Mouse (Mus musculus) kidney, adult 2 months (tissue): ENCODE data around the gene Ccdc91. TPM values are rescaled to one million over a fixed set of nuclear protein-coding genes. Genes with fewer than 3 reads are reported as not detected.

ENCODE experiments used
- DNase-seq: peaks from one replicate; pipeline ENCODE4 v3.0.0; 2021
- H3K27ac ChIP-seq: fragments of 200-500 bp; 2 replicates; pipeline ENCODE4 v1.5.1; 2012; ENCODE audit warnings: low read depth, low read length, control low read depth, inconsistent platforms; ENCODE audit not compliant: insufficient read depth
- H3K27me3 ChIP-seq: fragments of 200-500 bp; replicated peaks from 2 replicates; pipeline ENCODE4 v1.6.1; 2012; ENCODE audit warnings: mild to moderate bottlenecking, moderate library complexity, low read length, inconsistent platforms; ENCODE audit not compliant: control insufficient read depth, insufficient read depth
- H3K36me3 ChIP-seq: fragments of 200-500 bp; 2 replicates; pipeline ENCODE4 v1.6.1; 2012; ENCODE audit warnings: mild to moderate bottlenecking, moderate library complexity, low read length, inconsistent platforms; ENCODE audit not compliant: control insufficient read depth, insufficient read depth
- H3K4me1 ChIP-seq: fragments of 200-500 bp; 2 replicates; pipeline ENCODE4 v1.6.1; 2011; ENCODE audit warnings: low read length; ENCODE audit not compliant: control insufficient read depth, insufficient read depth
- H3K4me3 ChIP-seq: fragments of 200-500 bp; 2 replicates; pipeline ENCODE4 v1.5.1; 2011; ENCODE audit warnings: mild to moderate bottlenecking, low read depth, low read length, control low read depth; ENCODE audit not compliant: insufficient read depth
- CTCF ChIP-seq: fragments of 200-500 bp; conservative IDR thresholded peaks from 2 replicates; pipeline ENCODE4 v1.5.1; 2011; ENCODE audit warnings: low read depth, mild to moderate bottlenecking, control low read depth, low read length, moderate library complexity, mixed read lengths; ENCODE audit not compliant: insufficient read depth, insufficient read length
- POLR2A ChIP-seq: fragments of 200-500 bp; IDR thresholded peaks from one replicate; pipeline ENCODE4 v1.6.1; 2011; ENCODE audit warnings: low read depth, low read length, control low read depth
- WGBS: fragments of 180-500 bp; shearing (Covaris S2); methylation state at CpG from one replicate; pipeline ENCODE4 v1.1.7; 2018; 5-methylcytosine and 5-hydroxymethylcytosine counted together
- polyA plus RNA-seq: library from polyadenylated mRNA; depleted of rRNA; stranded (reverse); fragments of >200 nt; gene quantifications from 2 replicates; pipeline ENCODE4 v1.2.3, GENCODE M21; 2012

Ccdc91 gene
- polyA plus RNA-seq, 1 experiment, result 38.3 TPM

- WGBS, result 71% methylated on average over 5 of the region's 5 CpGs
- H3K27ac ChIP-seq, result no peak overlapping the region
- peak; percentile 54 for DNase-seq
- H3K4me3 ChIP-seq, result no peak overlapping the region
- no peaks in the 10 kb centered on the region for H3K27me3 ChIP-seq
- H3K4me1 ChIP-seq, result peaks cover 9% of the 10 kb centered on the region
- H3K36me3 ChIP-seq, result no peaks in the 10 kb centered on the region; the same call in 1 of the 2 replicates
- TF ChIP-seq POLR2A, result no peak
- TF ChIP-seq CTCF, result no peak
Observed at GRCm38 (mm10) chr6:147534971-147535370, 59.3 kb downstream of the Ccdc91 start.

GRCm38 (mm10) chr6:147538236-147538635, 62.6 kb downstream of the Ccdc91 start:
- Histone ChIP-seq H3K36me3 (no peaks in the 10 kb centered on the region; the same call in 1 of the 2 replicates), H3K4me3 (no peak overlapping the region), H3K27me3 (no peaks in the 10 kb centered on the region), H3K4me1 (peaks cover 9% of the 10 kb centered on the region), H3K27ac (no peak overlapping the region)
- 70% methylated on average over 5 of the region's 5 CpGs for WGBS
- TF ChIP-seq POLR2A (no peak), CTCF (no peak)
- no peak for DNase-seq

- Histone ChIP-seq H3K4me3 (no peak overlapping the region), H3K36me3 (no peaks in the 10 kb centered on the region; the same call in 1 of the 2 replicates), H3K27ac (no peak overlapping the region), H3K27me3 (no peaks in the 10 kb centered on the region), H3K4me1 (peaks cover 9% of the 10 kb centered on the region)
- 31% methylated on average over 7 of the region's 7 CpGs for WGBS
- no peak for TF ChIP-seq POLR2A
- TF ChIP-seq CTCF, result no peak
- DNase-seq, result peak; percentile 73
Observed at GRCm38 (mm10) chr6:147539056-147539600, 63.5 kb downstream of the Ccdc91 start.

- no peaks in the 10 kb centered on the region; the same call in 1 of the 2 replicates for H3K36me3 ChIP-seq
- no peak for TF ChIP-seq POLR2A
- no peak for TF ChIP-seq CTCF
- peaks cover 9% of the 10 kb centered on the region for H3K4me1 ChIP-seq
- H3K27me3 ChIP-seq, result no peaks in the 10 kb centered on the region
- WGBS, result 74% methylated on average over 6 of the region's 6 CpGs
- DNase-seq, result peak; percentile 48
- no peak overlapping the region for H3K4me3 ChIP-seq
- peak overlapping the region; percentile 36; the same call in 1 of the 2 replicates for H3K27ac ChIP-seq
Observed at GRCm38 (mm10) chr6:147540942-147541341, 65.3 kb downstream of the Ccdc91 start.

- H3K27me3 ChIP-seq, result no peaks in the 10 kb centered on the region
- H3K27ac ChIP-seq, result no peak overlapping the region
- no peaks in the 10 kb centered on the region for H3K36me3 ChIP-seq
- TF ChIP-seq POLR2A, result no peak
- TF ChIP-seq CTCF, result no peak
- WGBS, result 64% methylated on average over 6 of the region's 6 CpGs
- DNase-seq, result no peak
- no peak overlapping the region for H3K4me3 ChIP-seq
- H3K4me1 ChIP-seq, result no peaks in the 10 kb centered on the region
Observed at GRCm38 (mm10) chr6:147555591-147555990, 80.0 kb downstream of the Ccdc91 start.

GRCm38 (mm10) chr6:147559316-147559715, 83.7 kb downstream of the Ccdc91 start:
- TF ChIP-seq CTCF (no peak), POLR2A (no peak)
- 82% methylated on average over 3 of the region's 3 CpGs for WGBS
- no peak overlapping the region for H3K27ac ChIP-seq

GRCm38 (mm10) chr6:147560436-147560835, 84.8 kb downstream of the Ccdc91 start:
- Histone ChIP-seq H3K4me3 (no peak overlapping the region), H3K27me3 (no peaks in the 10 kb centered on the region), H3K4me1 (no peaks in the 10 kb centered on the region), H3K27ac (no peak overlapping the region), H3K36me3 (no peaks in the 10 kb centered on the region)
- no peak for TF ChIP-seq POLR2A
- TF ChIP-seq CTCF, result no peak
- no peak for DNase-seq

More at GRCm38 (mm10) chr6:147559316-147559715, 83.7 kb downstream of the Ccdc91 start:
- DNase-seq, result no peak
- no peaks in the 10 kb centered on the region for H3K27me3 ChIP-seq
- H3K36me3 ChIP-seq, result no peaks in the 10 kb centered on the region
- no peak overlapping the region for H3K4me3 ChIP-seq
- H3K4me1 ChIP-seq, result no peaks in the 10 kb centered on the region
